Mouse (Mus musculus) heart, embryonic 10.5 days (tissue): ENCODE measurements around the gene Cggbp1. TPM values are rescaled to one million over a fixed set of nuclear protein-coding genes. Genes with fewer than 3 reads are reported as not detected.

ENCODE experiments used
- polyA plus RNA-seq: library from polyadenylated mRNA; unstranded; fragments of >200 nt; fragmentation: Nextera tagmentation; extraction: Ambion mirVana; gene quantifications from 2 replicates; pipeline ENCODE4 v1.2.1, GENCODE M21; 2016

The Cggbp1 gene
- polyA plus RNA-seq, 1 experiment from 2014 or later = 67.6 TPM

Other genes with a start within 250 kb of the Cggbp1 start
- not detected in 2 replicates for gene Csnka2ip, start 249.6 kb upstream of the Cggbp1 start, polyA plus RNA-seq
- gene 4930453N24Rik, start 80.8 kb upstream of the Cggbp1 start, polyA plus RNA-seq = 18.3 and 18.9 TPM in 2 replicates
- gene Zfp654, start 344 bp upstream of the Cggbp1 start, polyA plus RNA-seq = 6.6 and 7.0 TPM in 2 replicates